Mouse (Mus musculus): ENCODE measurements at regions not wholly inside any gene's neighbourhood (a gene's known extent, or its start where the extent isn't known, plus 50 kb on each side); places are given as distances from the start of the nearest gene placed in this dataset.

GRCm38 (mm10) chr4:68612263-68613012 is 341.8 kb downstream of the Brinp1 start:
- TF ChIP-seq E2F4 (IDR thresholded peaks at IDR 0.05; ENCODE audit: insufficient read depth) (no peak), MAX (IDR thresholded peaks at IDR 0.05; ENCODE audit: low read depth) (no peak), POLR2A (IDR thresholded peaks at IDR 0.05; ENCODE audit: insufficient read length, low read depth) (no peak), POLR2AphosphoS2 (IDR thresholded peaks at IDR 0.05; ENCODE audit: insufficient read length, low read depth) (no peak), USF1 (IDR thresholded peaks at IDR 0.05; ENCODE audit: low read depth) (no peak), TCF12 (IDR thresholded peaks at IDR 0.05; ENCODE audit: insufficient read depth, poor library complexity, severe bottlenecking) (no peak), CEBPB (IDR thresholded peaks at IDR 0.05; ENCODE audit: insufficient read depth, poor library complexity, severe bottlenecking) (no peak), MYOD1 (IDR thresholded peaks at IDR 0.05; ENCODE audit: control insufficient read depth in 1 of 3, insufficient read length in 2 of 3, low read depth in 2 of 3) (no peak), REST (IDR thresholded peaks at IDR 0.05; ENCODE audit: insufficient read depth, insufficient read length) (no peak), TCF3 (IDR thresholded peaks at IDR 0.05; ENCODE audit: insufficient read length, low read depth) (no peak), MYOG (IDR thresholded peaks at IDR 0.05; ENCODE audit: control insufficient read depth in 1 of 3, insufficient read depth in 1 of 3, insufficient read length in 2 of 3, low read depth in 2 of 3) (no peak), SRF (IDR thresholded peaks at IDR 0.05; ENCODE audit: control insufficient read depth, insufficient read length, low read depth) (no peak)
